Mouse (Mus musculus): ENCODE measurements around the gene Hoxb6.

The Hoxb6 gene

GRCm38 (mm10) chr11:96291681-96292564 is at the start of gene Hoxb6:
Gene Hoxb6 (plus strand): TSS chr11:96292476.
- DNase-seq (ENCODE audit: low spot score): no peak

- no peak for DNase-seq (ENCODE audit: low spot score)
Measured at GRCm38 (mm10) chr11:96250901-96251300, 41.4 kb upstream of the Hoxb6 start.

- DNase-seq (ENCODE audit: low spot score): no peak
Measured at GRCm38 (mm10) chr11:96251480-96252031, 40.7 kb upstream of the Hoxb6 start.

DNA sequence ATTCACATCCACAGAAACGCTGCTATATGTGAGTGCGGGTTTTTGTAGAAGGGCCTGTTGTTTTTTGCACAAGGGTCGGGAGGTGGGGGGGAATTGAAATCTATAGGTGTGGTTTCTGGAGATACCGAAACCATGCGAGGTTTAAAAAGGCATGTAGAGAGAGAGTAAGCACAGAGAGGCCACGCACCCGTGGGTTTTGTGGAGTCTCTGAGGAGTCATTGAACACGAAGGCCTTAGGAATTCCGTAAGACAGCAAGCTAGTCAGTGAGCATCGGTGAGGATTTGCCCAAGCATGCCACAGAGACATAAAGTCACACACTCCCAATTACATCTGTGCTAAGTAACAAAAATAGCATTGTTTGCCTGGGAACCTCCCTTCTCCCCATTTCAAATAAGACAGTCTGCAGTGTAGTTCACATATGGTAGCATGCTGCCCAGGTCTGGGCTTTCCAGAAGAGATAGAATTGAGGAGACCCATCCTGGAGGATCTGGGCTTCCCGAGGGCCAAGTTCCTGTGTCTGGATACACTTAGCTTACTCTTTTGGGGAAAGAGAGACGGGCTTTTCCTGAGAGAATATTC is 39.6 kb upstream of the Hoxb6 start:
- no peak for DNase-seq (ENCODE audit: low spot score)

DNA sequence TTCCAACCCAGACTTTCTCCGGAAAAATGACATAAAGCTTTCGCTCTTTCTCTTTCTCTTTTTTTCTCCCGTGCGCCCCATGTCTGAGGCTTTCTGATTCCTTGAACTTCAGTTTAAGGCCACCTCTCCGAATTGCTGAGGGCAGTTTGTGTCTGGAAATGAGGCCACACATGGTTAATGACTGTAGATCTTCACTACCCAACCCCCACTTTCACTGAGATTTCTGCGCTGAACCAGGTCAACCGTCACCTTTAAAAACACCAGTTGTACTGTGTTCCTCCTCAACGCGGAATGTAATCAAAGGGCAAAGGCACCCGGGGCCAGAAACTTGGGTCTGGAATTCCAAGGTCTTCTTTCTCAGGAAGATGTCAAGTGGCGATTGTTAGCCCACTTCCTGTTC is 38.1 kb upstream of the Hoxb6 start:
- no peak for DNase-seq (ENCODE audit: low spot score)

DNA sequence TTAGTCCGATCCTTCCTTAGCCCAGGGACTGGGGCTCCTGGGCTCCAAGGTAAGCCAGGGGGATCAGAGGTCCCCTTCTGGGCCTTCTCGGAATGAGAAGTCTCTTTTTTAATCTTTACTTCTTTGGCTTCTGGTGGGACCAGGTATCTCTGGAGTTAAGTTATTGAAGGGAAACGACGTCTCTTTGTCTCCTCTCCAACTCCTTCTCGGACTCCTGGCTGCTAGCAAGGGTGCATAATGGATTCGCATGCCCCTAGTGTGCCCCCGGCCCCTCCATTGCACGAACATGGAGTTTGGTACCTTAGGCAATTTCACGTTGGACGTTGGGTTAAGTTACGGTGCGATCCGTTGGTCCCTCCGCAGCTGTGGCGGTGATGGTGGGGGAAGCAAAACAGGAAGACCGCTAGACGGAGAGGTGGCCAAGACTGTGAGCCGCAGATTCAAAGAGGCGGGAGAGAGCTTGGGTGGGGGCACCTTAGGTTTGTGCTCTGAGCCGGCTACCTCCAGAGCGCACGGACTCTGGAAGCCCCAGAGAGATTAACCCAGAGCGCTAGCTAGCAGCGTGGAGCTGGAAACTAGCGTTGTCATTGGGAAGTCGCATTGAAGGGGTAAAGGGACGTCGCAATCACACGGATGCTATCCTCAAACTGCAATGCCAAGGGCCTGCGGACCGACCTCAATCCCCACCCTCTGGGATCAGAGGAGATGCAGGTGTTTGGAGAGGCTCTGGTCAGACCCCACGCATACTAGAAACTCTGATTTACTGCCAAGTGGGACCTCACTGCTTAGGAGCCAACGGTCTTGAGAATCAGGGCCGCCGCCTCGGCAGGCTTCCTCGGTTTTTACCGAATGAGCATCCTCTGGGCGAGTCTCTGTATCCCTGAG is 36.9 kb upstream of the Hoxb6 start:
- DNase-seq (ENCODE audit: low spot score): no peak

DNA sequence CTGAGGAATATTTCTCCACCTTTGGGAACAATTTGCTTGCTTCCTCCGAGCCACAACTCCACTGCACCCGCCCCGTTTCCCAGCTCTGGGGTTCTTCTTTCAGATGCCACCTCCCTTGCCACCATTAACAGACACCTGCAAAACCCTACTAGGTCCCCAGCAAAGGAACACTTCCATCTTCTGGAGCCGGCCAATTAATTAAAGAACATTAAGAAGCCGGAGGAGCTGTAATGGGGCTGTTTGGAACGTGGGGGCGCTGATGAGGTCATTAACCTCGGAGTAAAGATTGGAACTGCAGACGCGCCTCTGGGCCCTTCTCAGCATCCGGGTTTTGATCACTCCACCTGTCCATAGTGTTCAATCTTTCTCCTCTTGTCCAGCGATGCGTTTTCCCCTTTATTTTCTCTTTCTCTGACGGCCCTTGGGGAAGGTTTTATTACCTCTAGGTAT is 36.3 kb upstream of the Hoxb6 start:
- DNase-seq (ENCODE audit: low spot score): no peak

- no peak for DNase-seq (ENCODE audit: low spot score)
Measured at GRCm38 (mm10) chr11:96257141-96257540, 35.1 kb upstream of the Hoxb6 start.

DNA sequence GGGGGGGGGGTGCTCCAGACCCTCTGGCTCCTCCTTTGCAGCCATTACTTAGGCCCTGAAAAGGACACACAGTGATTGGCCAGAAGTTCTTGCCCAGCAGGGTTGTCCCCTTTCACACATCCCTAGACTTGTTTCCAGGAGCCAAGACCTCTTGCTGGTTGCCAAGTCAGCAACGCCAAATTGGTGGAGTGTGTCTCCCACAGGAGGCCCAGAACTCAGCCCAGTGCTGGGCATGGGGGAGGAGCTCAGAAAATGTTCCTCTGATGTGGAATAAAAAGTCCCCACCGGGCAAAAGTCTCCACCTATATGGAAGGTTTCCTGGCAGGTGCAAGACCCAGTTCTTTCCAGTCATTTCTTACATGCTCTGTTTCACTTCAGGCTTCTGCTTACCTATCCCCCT is 33.2 kb upstream of the Hoxb6 start:
- DNase-seq (ENCODE audit: low spot score): no peak

- DNase-seq (ENCODE audit: low spot score): no peak
Measured at GRCm38 (mm10) chr11:96259511-96259910, 32.8 kb upstream of the Hoxb6 start.

GRCm38 (mm10) chr11:96260310-96260970 is 31.8 kb upstream of the Hoxb6 start:
- no peak for DNase-seq (ENCODE audit: low spot score)

DNA sequence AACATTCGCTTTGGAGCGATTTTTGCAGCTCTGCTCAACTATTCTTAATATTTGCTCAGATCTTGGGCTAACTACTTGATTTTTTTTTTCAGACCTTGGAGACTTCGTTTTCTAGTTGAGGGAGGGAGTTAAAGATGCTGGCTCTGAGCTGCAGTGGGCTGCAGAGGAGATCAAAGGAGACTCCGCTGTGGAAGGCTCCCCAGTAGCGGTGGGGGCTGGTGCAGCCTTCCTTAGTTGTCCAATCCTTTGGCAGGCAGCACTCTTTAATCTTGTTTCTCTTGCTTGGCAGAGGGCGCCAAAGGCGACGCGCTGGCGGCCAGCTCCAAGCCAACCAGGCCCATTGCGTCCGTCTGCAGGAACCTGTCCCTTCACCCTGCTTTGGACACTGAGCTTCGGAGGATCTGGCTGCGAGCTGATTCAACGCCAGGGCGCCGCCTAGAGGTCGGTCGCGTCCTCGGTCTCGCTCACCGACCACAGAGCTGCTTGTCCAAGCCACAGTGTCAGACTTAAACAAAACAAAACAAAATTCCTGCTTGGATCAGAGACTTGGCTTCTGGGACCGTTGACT is 30.9 kb upstream of the Hoxb6 start:
- DNase-seq (ENCODE audit: low spot score): peak; percentile 56

DNA sequence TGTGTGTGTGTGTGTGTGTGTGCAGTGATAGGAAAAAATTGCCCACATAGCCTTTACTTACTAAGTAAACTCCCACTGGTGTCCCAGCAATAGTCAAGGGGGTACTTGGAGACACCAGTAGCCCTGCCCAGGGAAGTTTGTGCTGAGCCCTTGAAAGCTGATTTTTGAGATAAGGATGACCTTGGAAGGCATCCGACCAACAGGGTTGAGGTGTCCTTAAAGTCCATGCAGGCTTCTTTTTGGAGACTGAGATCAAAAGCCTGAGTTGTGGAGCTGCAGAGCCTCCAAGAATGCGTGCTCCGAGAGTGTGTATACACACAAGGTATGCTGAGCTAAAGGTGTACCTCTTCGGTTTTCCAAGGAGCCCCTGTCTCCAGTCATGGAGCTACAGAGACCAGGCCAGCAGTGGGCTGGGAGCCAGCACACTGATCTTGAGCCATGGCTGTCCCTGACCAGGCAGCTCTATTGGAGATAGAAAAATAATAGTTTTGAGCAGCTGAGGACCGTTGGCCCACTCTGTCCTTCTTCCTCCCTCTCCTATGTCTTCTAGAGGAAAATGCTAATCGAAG is 29.9 kb upstream of the Hoxb6 start:
- DNase-seq (ENCODE audit: low spot score): no peak

DNA sequence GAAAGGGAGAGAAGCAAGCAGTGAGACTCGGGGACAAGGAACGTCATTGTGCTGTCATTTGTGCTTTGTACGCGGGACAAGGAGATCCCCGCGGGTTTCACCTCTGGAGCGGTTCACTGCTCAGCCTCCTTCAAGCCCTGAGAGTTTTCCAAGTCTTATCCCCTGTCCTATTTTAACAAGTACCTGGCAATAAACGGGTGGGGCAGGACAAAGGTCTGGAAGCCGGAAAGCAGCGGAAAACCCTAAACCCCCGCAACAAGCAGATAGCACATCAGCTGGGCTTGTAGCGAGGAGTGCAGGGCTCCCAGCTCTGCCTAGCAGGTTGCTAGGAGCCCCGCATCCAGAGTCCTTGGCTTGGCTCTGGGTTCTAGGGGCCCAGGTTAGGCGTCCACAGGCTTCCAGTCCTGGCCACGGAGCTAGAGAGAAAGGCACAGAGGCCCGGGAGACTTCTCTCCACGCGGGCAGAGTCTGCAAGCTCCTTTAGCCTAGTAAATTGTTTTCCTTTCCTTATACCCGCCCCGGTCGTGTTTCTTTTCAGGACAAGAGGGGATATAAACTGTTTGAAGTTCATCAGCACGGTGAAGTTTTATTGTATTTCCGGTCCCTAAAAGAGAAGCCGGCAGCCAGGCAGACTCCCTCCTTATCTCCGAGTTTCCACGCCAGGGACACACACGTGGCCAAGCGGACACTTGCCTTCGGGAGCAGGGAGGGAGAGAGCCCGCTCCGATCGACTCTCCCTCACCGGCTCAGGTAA is 28.5 kb upstream of the Hoxb6 start:
- no peak for DNase-seq (ENCODE audit: low spot score)

DNA sequence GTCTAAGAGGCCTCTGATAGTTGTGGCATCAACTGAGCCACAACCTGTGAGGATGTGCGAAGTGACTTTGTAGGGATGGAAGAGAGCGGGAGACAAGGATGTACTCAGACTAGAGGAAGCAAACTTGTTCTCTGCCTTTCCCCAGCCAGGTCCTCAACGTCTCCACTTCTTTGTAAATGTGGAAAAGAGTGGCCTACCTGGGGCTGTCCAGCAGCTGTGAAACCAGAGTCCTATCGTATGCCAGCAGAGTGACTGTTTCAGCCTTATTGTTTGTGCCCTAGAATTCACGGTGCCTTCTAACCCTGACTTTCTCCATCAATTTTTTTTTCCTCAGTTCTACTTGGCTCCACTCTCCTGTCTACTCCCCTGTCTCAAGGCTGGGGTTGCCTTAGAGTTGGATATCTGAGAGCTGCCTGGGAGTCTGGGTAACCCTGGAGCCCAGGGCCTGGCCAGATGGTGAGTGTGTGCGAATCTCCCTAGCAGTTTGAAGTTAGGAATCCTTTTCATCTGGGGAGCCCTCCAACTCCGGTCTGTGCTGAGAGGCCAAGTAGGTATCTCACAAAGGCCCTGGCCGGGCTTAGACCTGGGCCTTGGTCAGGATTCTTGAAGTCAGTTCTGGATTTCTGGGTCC is 27.8 kb upstream of the Hoxb6 start:
- DNase-seq (ENCODE audit: low spot score): no peak

- DNase-seq (ENCODE audit: low spot score): no peak
Measured at GRCm38 (mm10) chr11:96265954-96266353, 26.3 kb upstream of the Hoxb6 start.

GRCm38 (mm10) chr11:96267021-96267920 is 25.0 kb upstream of the Hoxb6 start:
- no peak for DNase-seq (ENCODE audit: low spot score)

- no peak for DNase-seq (ENCODE audit: low spot score)
Measured at GRCm38 (mm10) chr11:96268031-96268745, 24.1 kb upstream of the Hoxb6 start.

Measured in lung, postnatal 25 days (tissue).